Mouse (Mus musculus) brain, adult 2 months (tissue): ENCODE measurements around the gene Mybpc1.

Experiments used
- DNase-seq: peaks from one replicate; pipeline ENCODE4 v3.0.0; 2011; ENCODE audit warnings: low read depth, low spot score

Gene Mybpc1

DNA sequence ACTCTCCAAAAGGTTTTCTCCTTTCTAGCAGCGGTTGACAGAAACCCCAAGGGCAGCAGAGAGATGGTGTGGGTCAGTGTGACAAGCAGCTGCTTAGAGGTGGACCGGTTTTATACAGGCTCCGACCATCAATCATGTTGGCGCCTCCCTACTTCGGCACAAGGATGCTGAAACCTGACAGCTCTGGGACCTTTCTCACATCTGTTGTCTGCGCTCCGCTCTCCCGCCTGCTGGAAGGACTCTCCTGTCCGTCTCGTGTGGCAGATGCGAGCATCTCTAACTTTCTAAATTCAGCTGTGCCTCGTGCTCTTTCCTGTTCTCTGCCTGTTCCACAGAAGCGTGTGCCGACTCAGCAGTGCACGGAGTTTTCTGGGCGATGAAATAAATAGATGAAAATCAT, at the start of gene Mybpc1:
Mybpc1 (minus strand) TSS at position 210 of the 400 bp plus-strand sequence.
- peak; percentile 32 for DNase-seq

DNA sequence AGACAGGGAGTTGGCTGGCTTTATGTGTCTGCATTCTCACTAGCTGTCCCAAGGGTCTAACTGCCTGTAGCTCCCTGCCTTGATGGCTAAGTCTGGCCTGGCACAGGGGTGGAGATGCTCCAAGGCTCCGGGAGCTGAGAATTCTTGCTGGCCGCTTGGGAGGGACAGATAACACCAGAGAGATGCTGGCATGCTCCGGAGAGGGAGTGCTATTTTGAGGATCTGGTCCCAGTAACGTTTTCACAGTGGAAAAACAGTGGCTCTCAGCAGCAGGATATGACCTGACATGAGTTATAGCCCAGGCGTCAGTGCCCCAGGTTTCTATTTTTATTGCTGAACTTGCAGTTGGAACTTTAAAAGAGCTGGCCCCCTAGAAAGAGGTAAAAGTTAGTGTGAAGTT, 40.5 kb upstream of the Mybpc1 start:
- DNase-seq, result no peak

DNA sequence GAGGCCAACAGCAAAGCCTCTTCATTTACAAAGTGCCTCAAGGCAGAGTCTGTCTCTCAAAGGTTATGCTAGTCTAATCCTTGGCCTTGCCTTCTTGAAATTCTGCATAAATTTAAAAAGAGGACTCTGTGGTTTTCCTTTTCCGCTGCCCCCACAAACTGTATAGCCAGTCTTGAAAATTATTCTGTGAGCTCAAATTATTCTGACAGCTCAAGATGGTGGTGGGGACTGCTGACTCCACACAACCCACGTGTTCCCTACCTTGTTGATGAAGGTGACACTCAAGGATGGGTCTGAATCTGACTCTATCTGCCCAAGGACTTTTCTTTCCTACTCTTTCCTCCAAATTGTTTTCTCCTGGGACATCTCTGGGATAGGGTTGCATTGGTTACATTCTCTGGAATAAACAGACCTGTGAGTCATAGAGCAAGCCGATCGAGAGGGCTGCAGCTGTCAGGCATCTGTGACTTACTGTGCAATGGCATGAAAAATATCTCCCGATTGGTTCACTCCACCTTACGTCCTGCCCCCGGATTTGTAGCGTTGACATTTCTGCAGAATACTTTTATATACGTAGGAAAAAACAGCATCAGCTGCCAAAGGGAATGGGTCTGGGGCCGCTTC, 26.5 kb upstream of the Mybpc1 start:
- peak; percentile 36 for DNase-seq

DNA sequence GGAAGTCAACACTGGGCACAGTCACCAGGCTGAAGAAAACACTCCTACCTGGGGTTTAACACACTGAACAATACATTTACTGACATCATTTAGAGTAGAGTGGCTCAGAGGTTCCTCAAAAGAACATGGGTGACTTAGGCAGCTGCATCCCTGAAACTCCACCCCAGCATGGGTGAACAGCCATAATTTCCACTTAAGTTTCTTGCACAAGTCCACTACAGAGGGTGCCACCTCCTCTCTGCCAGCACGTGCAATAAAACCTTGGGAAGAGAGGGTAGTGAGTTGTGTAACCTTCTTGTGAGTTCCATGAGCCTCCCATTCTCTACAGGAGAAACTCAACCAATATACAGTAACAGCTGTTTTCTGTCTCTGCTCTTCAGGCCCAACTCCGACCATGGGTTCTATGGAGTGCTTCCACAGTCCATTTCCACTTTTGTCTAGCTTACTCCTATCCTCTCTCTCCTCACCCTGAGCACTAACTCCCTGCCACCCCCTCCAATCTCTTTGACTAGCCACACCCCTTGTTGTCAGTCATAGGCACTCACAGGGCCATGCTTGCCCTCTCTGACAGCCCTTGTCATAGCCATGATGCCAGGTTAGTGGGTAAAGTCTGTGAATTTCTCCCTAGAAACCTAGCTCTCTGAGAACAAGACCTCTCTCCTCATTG, 25.8 kb upstream of the Mybpc1 start:
- no peak for DNase-seq

DNA sequence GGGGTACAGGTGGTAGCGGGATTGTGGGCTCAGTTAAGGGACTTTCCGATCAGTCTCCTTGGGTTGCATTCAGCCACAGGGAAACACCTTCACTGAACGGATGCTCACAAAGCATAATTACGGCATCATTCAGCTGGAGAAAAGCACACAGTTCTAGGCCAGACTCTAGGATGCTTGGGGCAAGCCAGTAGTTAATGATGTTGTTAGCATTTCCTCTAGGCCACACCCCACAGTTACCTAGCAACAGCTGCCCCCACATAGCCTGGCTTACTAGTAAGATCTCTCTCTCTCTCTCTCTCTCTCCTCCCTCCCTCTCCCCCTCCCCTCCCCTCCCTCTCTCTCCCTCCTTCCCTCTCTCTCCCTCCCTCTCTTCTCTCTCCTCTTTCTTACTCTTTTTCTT, 22.1 kb upstream of the Mybpc1 start:
- DNase-seq, result peak; percentile 81

DNA sequence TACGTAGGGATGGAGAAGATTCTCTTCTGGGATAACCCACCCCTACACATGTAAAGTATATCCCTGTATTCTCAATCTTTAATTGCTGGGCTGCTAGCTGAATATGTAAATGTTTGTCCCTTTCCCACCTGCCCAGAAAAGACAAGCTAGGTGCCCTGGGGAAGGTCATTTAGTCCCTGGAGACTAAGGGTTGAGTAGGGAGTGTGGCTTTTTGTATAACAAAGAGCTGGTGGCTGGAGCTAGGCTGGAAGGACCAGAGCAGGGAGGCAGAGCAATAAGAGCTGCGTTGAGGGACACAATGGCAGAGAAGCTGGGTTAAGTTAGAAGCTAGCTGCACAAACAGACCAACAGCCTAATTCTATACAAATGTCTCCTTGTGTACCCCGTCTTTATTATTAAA, 21.2 kb upstream of the Mybpc1 start:
- no peak for DNase-seq

DNA sequence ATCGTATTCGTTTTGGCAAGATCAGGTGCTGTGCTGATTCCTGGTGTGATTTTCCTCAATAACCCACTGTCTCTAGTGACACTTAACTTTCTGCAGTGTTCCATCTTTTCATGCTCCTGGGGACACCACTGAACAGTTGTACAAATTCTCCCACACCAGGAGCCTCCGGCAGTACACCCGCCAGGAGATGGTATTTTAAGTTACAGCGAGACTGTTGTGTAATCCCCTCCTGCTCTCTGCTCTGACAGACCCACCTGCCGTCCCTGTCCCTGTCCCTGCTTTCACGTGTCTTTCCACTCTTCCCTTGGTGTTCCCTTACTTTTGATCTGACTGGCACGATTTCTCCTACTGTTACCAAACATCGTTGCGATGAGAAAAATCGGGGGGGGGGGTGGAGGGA, 19.3 kb upstream of the Mybpc1 start:
- peak; percentile 72 for DNase-seq

DNA sequence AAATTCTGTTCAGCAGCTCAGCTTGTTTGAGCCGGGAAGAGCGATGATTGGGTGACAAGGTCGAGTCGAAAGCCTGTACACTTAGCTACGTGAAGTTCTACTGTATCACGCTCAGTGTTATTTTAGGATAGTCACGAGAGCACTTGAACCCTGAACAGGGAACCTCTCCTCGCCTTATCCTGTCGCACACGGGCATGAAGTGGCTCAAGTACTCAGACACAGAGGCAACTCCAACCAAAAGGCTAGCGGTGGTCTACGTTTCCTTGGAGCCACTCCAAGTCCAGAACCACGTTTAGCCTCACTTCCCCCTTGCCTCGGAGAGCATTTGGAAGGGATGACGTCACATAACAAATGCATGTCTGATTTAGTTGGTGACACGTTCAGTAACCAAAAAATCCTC, 17.7 kb upstream of the Mybpc1 start:
- peak; percentile 45 for DNase-seq

DNA sequence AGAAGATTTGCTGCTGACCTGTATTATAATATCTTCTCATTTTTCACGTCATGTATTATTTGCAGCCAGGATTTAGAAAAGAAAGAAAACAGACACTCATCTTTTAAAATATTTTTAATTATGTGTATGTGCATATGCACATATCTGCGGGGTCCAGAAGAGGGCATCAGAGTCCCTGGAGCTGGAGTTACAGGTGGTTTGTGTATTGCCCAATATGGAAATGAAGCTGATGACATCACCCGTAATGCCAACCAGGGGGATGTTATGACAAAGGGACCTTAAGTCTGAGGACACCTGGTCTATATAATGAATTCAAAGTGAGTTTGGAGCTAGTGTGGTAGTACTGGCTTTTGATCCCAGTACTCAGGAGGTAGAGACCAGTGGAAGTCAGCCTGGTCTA, 15.9 kb upstream of the Mybpc1 start:
- DNase-seq, result no peak

DNA sequence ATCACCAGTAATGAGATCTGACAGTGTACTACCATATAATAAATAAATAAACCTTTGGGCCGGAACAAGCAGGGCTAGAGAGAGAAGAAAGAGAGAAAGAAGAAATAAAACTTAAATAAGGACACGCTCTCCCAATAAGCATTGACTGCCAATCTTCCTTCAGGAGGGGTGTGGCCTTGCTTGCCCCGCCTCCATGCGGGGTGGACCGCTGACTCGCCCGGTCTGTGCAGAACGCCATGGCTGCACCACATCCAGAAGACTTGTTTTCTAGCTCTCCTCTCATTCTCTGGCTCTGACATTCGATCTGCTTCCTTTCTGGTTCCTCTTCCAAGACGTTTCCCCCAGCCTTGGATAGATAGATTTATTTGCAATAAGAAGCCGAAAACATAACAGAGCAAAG, 8.1 kb upstream of the Mybpc1 start:
- no peak for DNase-seq

DNA sequence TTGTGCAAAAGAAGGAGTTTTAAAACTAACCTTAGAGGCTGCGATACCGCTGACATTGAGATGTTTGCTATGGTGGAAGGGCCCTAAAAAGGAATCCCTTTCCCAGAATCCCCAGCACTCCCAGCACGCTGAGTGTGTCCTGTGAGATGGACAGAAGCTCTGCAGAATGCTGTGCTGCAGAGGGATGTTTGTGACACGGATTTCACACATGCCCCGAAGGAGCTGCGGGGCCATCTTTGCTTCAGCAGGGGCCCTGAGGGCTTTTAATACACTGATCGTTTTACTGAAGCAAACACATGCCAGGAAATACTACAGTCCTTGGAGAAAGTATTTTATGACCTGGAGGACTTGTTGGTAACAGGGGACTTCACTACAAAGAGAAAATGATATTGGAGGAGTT, 1.7 kb upstream of the Mybpc1 start:
- no peak for DNase-seq

DNA sequence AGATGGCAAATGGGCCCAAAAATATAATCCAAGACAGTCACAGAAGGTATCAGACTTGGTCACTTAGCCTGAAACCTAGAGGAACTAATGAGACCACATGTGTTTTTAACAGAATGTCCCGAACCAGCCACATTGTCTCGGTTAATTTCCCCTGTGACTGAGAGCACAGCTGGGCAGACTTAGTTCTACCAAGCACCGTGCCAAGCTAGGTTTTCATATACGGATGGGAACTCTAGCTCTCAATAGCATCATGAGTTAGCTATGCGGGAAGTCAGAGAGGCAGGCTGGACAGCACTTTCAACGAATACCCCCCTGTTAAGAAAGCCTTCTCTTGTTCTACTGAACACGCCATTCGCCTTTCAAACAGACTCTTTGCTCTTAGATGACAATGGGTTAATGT, 1.1 kb upstream of the Mybpc1 start:
- no peak for DNase-seq

DNA sequence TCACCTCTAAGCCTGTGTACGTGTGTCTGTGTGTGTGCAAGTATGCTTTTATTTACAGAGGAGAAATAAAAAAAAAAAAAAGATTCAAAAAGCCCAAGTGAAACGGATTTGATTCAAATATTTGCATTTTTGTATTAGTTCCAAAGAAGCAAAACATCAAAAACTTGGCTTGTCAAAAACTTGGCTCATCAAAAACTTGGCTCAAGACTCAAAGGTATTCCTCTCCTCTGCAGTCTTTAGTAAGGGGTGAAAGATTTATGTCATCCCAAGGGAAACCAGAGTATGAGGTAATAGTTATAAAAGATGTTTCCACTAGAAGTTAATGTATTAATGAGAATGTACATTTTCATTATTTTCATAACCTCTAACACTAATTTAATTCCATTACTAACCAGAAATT, 1.2 kb downstream of the Mybpc1 start:
- DNase-seq, result no peak

DNA sequence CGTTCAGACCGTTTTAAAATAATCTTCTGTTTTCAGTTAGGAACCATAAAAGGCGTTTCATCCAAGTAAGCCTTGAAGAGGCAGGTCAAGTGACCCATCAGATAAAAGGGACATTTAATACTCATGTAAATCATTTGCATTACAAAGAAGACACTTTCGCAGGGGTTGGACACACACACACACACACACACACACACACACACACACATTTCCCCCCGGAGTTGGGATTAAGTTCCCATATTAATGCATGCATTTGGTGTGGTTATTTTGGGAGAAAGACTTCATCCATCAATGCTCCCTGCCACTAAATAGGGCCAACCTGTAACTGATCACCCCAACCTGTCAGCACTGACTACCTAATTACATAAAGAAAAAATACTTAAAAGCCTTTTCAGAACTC, 1.7 kb downstream of the Mybpc1 start:
- DNase-seq, result no peak

DNA sequence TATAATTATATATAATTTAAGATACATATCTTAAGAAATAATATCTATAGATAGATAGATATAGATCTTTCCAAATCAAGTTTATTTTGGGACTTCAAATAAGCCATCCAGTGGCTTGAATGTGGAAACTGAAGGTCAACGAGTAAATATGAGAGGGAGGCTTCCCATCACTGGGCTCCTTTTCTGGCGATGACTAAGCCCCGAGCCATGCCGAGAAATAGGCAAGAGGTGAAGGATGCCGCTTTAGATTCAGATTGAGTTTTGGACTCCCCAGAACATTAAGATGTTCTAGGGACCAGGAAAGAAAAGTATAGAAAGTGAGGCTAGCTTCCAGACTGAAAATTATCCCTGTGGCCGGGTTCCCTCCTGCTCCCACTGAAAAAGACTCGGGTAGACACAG, 4.4 kb downstream of the Mybpc1 start:
- DNase-seq, result no peak

DNA sequence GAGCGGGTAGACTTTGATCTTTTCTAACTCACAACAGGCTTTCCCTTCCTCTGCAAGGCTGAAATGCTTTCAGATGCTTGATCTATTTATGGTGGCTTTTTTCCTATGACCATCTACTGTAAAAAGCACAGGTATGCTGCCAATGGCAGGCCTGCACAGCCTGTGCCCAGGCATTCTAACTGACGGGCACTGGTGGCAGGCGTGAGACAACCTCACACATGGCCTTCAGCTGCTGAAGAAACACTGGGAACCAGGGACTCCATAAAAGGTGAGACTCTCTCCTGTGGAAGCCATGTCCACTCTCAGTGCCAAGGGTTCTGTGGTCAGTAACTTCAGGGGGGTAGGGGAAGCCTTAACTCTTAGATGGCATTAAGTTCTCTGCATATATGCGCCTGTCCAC, 12.6 kb downstream of the Mybpc1 start:
- no peak for DNase-seq

DNA sequence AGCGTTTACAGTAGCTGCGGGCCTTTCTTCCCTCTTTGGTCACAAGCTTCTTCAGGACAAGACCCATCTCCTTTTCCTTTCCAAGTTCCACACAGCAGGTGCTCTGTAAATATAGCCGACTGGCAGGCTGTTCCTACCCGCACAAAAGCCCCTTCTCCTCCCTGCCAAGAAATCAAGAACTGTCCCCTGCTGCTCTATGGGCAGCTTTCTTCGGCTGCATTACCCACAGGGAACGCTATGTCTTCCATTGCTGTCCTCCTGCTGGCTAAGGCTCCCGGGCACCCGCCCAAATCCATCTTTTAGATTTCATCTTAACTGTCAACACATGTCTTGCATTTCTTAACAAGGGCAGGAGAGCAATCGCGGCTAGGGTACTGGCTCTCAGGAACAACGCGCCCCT, 13.9 kb downstream of the Mybpc1 start:
- peak; percentile 50 for DNase-seq

DNA sequence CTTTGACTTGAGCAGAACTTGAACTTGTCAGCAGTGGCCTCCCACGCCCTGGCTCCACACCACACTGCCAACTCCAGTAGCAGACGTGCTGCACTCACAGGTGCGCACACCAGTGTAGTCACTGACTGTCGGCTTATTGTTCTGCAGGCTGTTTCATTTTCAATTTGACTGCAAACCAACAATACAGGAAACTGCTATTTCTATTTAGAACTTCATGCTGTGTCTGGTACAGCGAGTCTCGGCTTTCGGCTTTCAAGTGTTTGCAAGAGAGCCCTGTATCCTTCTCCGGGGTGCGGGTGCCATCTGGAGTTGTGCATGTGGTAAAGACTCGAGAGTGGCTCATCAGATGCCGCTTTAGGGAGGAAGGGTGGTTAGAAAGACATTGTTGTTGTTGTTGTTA, 20.5 kb downstream of the Mybpc1 start:
- DNase-seq, result peak; percentile 72

DNA sequence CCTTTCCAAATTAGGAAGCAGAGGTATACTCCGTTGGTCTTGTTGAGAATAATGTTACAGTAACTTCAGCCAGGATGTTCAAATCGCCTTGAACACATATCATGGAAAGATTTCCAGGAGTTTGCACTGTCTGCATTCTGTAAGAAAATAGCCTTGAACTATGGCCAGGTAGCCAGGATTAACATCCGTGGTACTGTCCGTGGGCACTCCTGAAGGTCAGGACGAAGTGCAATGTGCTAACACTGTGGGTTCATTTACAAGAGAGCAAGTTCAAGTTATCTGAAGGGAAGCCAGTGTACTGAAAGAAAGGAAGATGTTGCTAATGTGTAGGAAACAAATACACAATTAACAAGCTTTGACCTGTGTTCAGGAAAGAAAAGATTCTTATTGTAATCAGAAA, 24.2 kb downstream of the Mybpc1 start:
- no peak for DNase-seq

DNA sequence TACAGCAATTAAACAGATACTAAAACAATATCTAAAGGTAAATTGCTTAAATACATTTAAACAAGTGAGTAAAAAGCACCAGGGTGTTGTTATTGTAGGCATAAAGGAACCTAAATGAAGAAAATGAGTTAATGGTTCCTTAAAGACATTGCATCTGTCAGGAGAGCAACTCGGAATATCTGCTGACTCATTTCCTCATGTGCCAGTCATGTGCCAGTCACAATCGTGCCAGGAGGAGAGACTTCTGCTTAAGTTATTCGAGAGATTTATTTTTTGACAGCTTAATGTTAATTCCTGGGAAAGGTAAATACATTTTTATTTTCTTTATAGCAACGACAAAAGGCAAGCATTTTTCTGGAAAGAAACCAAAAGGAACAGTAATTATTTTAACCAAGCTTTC, 26.3 kb downstream of the Mybpc1 start:
- DNase-seq, result peak; percentile 22

DNA sequence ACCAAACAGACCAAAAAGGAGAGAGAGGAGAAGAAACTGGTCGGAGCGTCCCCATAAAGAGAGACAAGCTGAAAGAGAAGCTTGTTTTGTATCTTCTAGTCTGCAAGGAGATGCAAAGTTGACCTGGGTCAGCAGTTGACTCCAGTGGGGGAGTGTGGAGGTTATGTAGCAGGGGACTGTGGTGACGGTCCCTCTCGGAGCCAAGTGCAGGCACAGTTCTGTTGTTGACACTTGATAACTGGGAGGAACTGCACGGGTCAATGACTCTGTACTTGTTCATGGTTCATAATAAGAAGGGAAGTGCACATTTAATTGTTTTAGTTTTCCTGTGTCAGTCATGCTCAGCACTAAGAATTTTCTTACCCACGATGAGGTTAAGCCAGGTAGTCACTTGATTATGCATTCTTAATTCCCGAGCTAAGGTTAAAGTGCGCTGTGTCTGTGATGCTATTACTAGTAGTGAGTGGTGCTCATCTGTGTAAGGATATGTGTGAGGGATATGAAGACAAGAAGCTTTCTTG, 30.8 kb downstream of the Mybpc1 start:
- DNase-seq, result no peak

DNA sequence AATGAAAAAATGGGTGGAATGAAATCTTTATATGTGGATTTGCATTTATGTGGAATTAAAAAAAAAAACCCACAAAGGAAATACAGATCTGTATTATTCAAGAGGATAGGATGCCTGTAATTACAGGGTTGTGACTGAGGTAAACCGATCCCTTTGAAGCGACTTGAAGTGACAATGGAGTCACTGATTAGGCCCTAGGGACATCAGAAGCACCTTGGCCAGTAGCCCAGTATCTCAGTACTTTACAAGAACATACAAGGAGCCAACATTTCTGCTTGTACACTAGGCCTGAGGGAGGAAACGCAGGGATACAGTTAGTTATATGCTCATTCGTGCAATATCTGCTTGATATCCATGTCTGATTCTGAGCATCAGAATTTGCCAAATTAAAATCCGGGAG, 32.8 kb downstream of the Mybpc1 start:
- DNase-seq, result no peak

DNA sequence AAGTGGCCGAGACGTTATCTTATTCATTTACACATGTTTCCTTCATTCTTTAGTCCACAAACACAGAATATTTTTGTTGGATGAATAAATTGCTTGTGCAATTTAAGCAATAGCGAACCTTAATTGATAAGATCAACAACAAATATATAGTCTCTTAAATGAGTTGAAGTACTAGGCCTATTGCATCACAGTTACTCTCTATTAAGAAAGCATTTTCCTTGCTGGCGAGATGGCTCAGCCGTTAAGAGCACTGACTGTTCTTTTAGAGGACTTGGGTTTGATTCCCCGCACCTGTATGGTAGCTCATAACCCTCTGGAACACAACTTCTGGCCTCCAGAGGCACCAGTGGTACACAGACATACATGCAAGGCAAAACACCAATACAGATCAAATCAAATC, 47.9 kb downstream of the Mybpc1 start:
- DNase-seq, result no peak

DNA sequence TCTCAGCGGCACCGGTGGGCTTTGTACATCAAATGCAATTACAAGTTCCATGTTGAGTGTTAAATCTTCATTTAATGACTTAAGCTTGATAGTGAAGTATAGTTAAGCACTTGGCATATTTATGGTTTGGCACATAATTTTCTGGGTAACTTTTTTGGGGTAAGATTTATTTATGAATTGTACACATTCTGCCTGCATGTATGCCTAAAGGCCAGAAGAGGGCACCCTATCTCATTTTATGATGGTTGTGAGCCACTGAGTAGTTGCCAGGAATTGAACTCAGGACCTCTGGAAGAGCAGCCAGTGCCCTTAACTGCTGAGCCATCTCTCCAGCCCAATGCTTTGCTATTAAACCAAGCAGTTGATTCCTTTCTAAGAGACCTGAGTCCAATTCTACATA, 52.2 kb downstream of the Mybpc1 start:
- DNase-seq, result no peak
